Mouse (Mus musculus): ENCODE measurements at regions not wholly inside any gene's neighbourhood (a gene's known extent, or its start where the extent isn't known, plus 50 kb on each side); places are given as distances from the start of the nearest gene placed in this dataset.
"Not testable (repeated sequence)": the region's sequence is repeated elsewhere in the genome, so short reads cannot be mapped to it uniquely, and the experiment has no call there.

DNA sequence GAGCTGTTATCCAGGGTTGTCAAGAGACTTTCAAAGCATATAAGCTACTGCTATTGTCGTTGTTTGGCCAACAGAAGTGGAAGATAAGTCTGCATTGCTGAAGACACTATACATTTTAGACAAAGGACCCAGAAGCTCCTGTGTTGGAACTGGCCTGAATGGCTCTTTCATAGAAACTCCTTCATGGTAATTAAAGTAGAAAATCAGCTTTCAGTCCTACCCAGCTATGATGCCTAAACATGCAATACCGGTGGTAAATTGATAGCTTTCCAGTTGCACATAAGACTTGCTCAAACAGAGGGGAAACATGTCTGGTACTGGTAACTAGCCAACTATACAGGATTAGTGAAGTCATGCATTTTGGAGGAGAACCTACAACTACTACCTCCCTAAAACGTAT, 356.6 kb downstream of the Gabrg2 start:
- H3K9me3 ChIP-seq (ENCODE audit: low read length), result no peaks in the 10 kb centered on the region
- ATAC-seq (no peak), DNase-seq (no peak)
- H3K27ac ChIP-seq (ENCODE audit: low read depth, low read length), result no peak overlapping the region
- no peaks in the 10 kb centered on the region for H3K4me1 ChIP-seq (ENCODE audit: insufficient read depth)
- 48% methylated on average over 3 of the region's 3 CpGs for WGBS
- H3K27me3 ChIP-seq (ENCODE audit: insufficient read depth, low read length), result no peaks in the 10 kb centered on the region
- no peak overlapping the region for H3K4me2 ChIP-seq (ENCODE audit: low read depth)
- H3K4me3 ChIP-seq (ENCODE audit: low read depth, low read length), result no peak overlapping the region
- no peaks in the 10 kb centered on the region for H3K36me3 ChIP-seq (ENCODE audit: insufficient read depth)
- TF ChIP-seq CTCF (IDR thresholded peaks at IDR 0.05; ENCODE audit: low read depth), result no peak
- no peak overlapping the region for H3K9ac ChIP-seq

DNA sequence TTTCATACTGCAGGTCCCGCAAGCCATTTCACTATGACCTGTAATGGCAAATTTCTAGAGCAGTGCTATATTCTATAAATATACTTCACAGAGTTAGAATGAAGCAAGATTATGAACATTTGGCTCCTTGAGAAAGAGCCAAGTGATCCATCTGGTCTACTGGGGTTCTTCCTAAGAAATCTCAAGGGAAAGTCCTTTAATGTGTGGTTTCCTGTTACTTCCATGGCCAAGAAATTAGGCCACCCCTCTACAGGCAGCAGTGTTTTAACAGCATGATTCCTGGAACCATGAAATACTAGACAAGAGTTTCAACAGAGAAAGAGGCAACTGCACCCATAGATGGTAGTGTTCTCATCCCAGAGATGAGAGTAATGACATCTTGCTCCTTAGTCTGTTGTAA, 401.7 kb downstream of the Gabrg2 start:
- H3K27me3 ChIP-seq (ENCODE audit: insufficient read depth, low read length), result no peaks in the 10 kb centered on the region
- H3K4me1 ChIP-seq (ENCODE audit: insufficient read depth), result no peaks in the 10 kb centered on the region
- H3K4me2 ChIP-seq (ENCODE audit: low read depth), result no peak overlapping the region
- H3K4me3 ChIP-seq (ENCODE audit: low read depth, low read length), result no peak overlapping the region
- no peaks in the 10 kb centered on the region for H3K36me3 ChIP-seq (ENCODE audit: insufficient read depth)
- WGBS, result 73% methylated on average over 1 of the region's 1 CpGs
- no peak overlapping the region for H3K9ac ChIP-seq
- DNase-seq, result peak; percentile 61
- H3K27ac ChIP-seq (ENCODE audit: low read depth, low read length), result no peak overlapping the region
- peak; percentile 55; the same call in 1 of the 2 replicates for ATAC-seq
- no peaks in the 10 kb centered on the region for H3K9me3 ChIP-seq (ENCODE audit: low read length)
- TF ChIP-seq CTCF (IDR thresholded peaks at IDR 0.05; ENCODE audit: low read depth), result 0 out of 2 replicates have a peak, but pooled peaks have one; percentile 6

DNA sequence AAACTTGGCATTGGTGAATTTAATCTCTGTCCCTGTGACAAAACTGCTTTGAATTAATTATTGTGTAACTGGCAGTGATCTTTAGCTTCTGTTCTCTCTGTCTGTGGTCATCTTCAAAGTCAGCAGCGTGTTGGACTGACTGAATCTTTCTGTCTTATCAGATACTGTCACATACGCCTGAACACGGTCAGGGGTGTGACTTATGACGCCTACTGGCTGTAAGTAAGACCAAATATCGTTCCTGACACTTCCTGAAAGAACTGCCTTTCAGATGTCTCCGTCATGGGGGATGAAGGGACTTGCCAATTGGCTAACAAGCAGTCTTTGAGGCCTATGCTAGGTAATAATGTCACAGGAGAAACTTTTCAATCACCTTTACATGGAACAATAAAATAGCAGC, 402.2 kb downstream of the Gabrg2 start:
- no peak overlapping the region for H3K27ac ChIP-seq (ENCODE audit: low read depth, low read length)
- no peaks in the 10 kb centered on the region for H3K9me3 ChIP-seq (ENCODE audit: low read length)
- H3K4me3 ChIP-seq (ENCODE audit: low read depth, low read length), result no peak overlapping the region
- no peaks in the 10 kb centered on the region for H3K36me3 ChIP-seq (ENCODE audit: insufficient read depth)
- H3K4me1 ChIP-seq (ENCODE audit: insufficient read depth), result no peaks in the 10 kb centered on the region
- peak; percentile 16 for DNase-seq
- ATAC-seq, result no peak
- H3K9ac ChIP-seq, result no peak overlapping the region
- WGBS, result 55% methylated on average over 6 of the region's 6 CpGs
- no peaks in the 10 kb centered on the region for H3K27me3 ChIP-seq (ENCODE audit: insufficient read depth, low read length)
- no peak overlapping the region for H3K4me2 ChIP-seq (ENCODE audit: low read depth)
- TF ChIP-seq CTCF (IDR thresholded peaks at IDR 0.05; ENCODE audit: low read depth), result no peak

DNA sequence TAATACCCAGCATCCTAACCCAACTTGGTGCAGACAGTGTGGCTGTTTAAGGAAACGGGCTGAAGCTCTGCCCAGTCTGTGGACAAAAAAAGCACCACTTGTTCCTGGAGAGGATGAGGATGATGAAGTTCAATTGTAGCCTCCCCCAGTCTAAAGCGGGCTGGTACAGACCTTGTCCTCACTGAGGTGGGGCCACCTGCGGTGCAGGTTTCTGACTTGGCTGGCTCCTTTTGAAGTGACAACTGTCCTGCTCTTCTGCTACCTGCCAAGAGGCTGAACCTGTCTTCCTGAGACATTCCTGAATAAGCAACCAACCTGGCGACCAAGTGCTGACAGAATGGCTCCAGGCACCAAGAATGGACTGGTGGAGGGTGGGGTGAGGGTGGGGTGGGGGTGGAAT, 409.2 kb downstream of the Gabrg2 start:
- H3K36me3 ChIP-seq (ENCODE audit: insufficient read depth); H3K9ac ChIP-seq; ATAC-seq; H3K4me2 ChIP-seq (ENCODE audit: low read depth); DNase-seq; H3K4me3 ChIP-seq (ENCODE audit: low read depth, low read length); H3K9me3 ChIP-seq (ENCODE audit: low read length); H3K27me3 ChIP-seq (ENCODE audit: insufficient read depth, low read length); H3K4me1 ChIP-seq (ENCODE audit: insufficient read depth); H3K27ac ChIP-seq (ENCODE audit: low read depth, low read length): not testable (repeated sequence)
- 71% methylated on average over 4 of the region's 4 CpGs for WGBS

Measured in forebrain, postnatal 0 days (tissue).